Mouse (Mus musculus) embryonic facial prominence, embryonic 13.5 days (tissue): ENCODE data around the gene Cgn. TPM values are rescaled to one million over a fixed set of nuclear protein-coding genes. Genes with fewer than 3 reads are reported as not detected.
"Not testable (repeated sequence)": the region's sequence is repeated elsewhere in the genome, so short reads cannot be mapped to it uniquely, and the experiment has no call there.

Experiments used
- ATAC-seq: fragments of 200-750 bp; cut with Nextera tagmentation; 2 replicates; pipeline ENCODE4 v1.8.0; 2017; ENCODE audit warnings: low read depth; ENCODE audit not compliant: insufficient number of reproducible peaks, insufficient read depth, low FRiP score, low TSS enrichment
- H3K27ac ChIP-seq: fragments of 300-500 bp; sonication (generic); 2 replicates; pipeline ENCODE4 v1.5.1; 2015; ENCODE audit warnings: moderate library complexity, mild to moderate bottlenecking, inconsistent platforms
- H3K27me3 ChIP-seq: fragments of 300-500 bp; sonication (generic); 2 replicates; pipeline ENCODE4 v1.6.1; 2015; ENCODE audit warnings: mild to moderate bottlenecking, inconsistent platforms
- H3K36me3 ChIP-seq: fragments of 300-500 bp; sonication (generic); 2 replicates; pipeline ENCODE4 v1.6.1; 2015; ENCODE audit warnings: mild to moderate bottlenecking, inconsistent platforms
- H3K4me1 ChIP-seq: fragments of 300-500 bp; sonication (generic); 2 replicates; pipeline ENCODE4 v1.6.1; 2015; ENCODE audit warnings: inconsistent platforms
- H3K4me2 ChIP-seq: fragments of 300-500 bp; sonication (generic); 2 replicates; pipeline ENCODE4 v1.6.1; 2015; ENCODE audit warnings: moderate library complexity, mild to moderate bottlenecking, inconsistent platforms
- H3K4me3 ChIP-seq: fragments of 300-500 bp; sonication (generic); 2 replicates; pipeline ENCODE4 v1.5.1; 2015; ENCODE audit warnings: mild to moderate bottlenecking, inconsistent platforms
- H3K9ac ChIP-seq: fragments of 300-500 bp; sonication (generic); 2 replicates; pipeline ENCODE4 v1.6.1; 2015; ENCODE audit warnings: mild to moderate bottlenecking, inconsistent platforms
- H3K9me3 ChIP-seq: fragments of 300-500 bp; sonication (generic); 2 replicates; pipeline ENCODE4 v1.6.1; 2016; ENCODE audit warnings: inconsistent platforms
- WGBS: fragments of 180-500 bp; shearing (Covaris S2); methylation state at CpG from one replicate; pipeline ENCODE4 v1.1.7; 2015; ENCODE audit warnings: mixed read lengths; 5-methylcytosine and 5-hydroxymethylcytosine counted together
- polyA plus RNA-seq: library from polyadenylated mRNA; unstranded; fragments of >200 nt; fragmentation: Nextera tagmentation; extraction: Ambion mirVana; gene quantifications from 2 replicates; pipeline ENCODE4 v1.2.1, GENCODE M21; 2015

The Cgn gene
- polyA plus RNA-seq, 1 experiment from 2014 or later = 7.2 TPM

DNA sequence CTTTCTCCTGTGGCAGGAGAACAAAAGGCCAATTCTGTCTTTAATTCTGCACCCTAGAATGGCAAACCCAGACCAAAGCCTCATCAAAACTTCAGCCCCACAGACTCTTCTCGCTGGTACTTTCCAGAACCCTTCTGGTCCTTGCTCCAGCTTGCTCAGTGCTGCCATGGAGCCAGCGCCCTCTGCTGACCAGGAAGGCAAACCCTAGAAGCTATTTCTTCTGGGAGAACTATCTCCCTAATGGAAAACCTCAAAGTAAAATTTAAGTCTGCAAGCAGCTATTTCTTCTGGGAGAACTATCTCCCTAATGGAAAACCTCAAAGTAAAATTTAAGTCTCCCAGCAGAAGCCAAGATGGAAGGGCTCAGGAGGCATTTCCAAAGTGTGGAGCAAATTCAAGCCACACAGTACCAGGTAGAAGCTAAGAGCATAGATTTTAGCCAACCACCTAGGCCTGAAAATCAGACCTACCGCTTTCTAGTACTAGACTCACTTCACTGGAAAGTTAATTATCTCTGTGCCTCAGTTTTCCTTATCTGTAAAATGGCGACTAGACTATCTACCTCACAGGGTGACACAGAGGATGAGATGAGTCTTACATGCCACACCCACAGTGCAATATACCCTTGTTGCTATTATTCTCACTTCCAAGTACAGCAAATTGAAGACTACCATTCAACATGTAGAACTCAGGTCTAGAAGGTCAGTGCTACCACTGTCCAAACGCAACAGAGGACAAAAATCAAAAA lies 21.6 kb downstream of the Cgn start:
- not testable (repeated sequence) for H3K36me3 ChIP-seq, ATAC-seq, H3K9ac ChIP-seq, H3K4me3 ChIP-seq, H3K27me3 ChIP-seq, H3K9me3 ChIP-seq, H3K27ac ChIP-seq, H3K4me1 ChIP-seq, H3K4me2 ChIP-seq
- 57% methylated on average over 5 of the region's 5 CpGs for whole genome bisulfite sequencing

DNA sequence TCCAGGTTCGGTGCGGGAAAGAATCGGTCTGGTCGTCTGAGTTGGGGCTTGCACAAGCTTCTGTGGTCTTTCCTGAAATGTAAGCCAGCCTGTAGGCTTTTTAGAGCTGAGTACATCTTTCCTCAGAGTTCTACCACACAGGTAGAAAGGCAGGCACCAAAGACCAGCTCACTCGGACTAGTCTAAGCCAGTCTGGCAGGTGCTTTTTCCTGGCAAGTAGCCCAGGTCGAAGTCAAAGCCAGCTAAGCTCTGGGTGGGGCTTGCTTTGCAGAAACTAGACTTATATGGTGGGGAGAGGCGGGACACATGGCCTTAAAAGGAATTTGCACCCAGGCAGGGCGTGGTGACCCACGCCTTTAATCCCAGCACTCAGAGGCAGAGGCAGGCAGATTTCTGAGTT lies 27.9 kb downstream of the Cgn start:
- not testable (repeated sequence) for H3K4me1 ChIP-seq, H3K36me3 ChIP-seq, H3K4me3 ChIP-seq, H3K27me3 ChIP-seq, H3K9ac ChIP-seq, H3K4me2 ChIP-seq, H3K9me3 ChIP-seq, H3K27ac ChIP-seq
- peak; percentile 77 for ATAC-seq
- WGBS = 55% methylated on average over 4 of the region's 9 CpGs

DNA sequence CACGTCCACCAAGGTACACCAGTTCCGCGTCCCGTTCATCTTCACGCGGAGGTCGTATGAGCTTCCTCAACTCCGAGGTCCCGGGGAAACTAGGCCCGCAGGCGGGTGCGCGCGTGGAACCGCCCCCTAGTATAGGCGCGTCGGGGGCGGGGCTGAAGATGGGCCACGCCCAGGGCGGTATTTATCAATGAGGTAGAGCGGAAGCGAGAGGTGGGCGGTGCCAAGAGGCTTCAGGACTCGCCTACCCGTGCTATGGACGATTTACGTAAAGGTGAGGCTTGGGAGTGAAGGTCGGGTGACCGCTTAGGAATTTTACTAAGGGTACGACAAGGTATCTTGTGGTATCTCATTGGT lies 28.3 kb downstream of the Cgn start:
- Histone ChIP-seq H3K4me2 (peak overlapping the region; percentile 48; the same call in 1 of the 2 replicates), H3K4me3 (peak overlapping the region; percentile 36)
- not testable (repeated sequence) for H3K27ac ChIP-seq, H3K36me3 ChIP-seq, H3K9ac ChIP-seq, H3K4me1 ChIP-seq, H3K9me3 ChIP-seq, H3K27me3 ChIP-seq
- peak; percentile 75 for ATAC-seq
- WGBS = 0% methylated on average over 21 of the region's 31 CpGs

DNA sequence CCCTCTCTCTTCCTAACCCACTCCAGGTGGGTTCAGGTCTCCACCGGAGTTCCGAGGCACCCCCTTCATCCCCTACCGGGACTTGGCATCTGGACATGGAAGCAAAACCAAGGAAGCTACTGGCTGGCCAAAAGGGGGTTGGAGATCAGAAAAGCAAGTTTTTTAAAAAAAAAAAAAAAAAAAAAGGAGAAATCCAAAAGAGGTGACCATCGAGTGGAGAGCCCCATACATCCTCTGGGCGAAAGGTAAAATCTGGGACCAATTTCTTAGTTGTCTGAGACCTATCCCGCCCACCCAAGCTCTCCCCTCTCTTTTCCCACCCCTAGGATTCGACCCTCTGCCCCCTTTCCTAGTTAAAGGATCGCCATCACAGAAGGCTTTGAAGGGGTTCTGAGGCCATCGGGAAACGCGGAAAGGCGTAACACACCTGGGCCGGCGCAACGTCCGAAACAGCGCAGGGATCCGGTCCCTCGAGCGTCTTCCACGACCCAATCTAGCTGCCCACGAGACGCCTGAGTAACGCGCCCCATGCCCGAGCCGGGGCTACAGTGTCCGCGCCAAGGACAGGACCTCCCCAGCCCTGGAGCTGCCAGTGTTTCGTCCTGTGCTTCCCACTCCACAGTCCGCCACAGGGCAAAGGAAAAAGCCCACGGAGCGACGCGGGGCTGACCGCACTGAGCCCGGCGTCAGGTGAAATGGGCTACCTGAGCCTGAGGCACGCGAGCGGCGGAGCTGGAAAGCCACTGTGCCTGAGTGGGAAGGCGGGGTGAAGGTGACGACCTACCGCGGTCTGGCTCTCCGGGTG lies 28.8 kb downstream of the Cgn start:
- 2% methylated on average over 26 of the region's 47 CpGs for whole genome bisulfite sequencing
- H3K27ac ChIP-seq, H3K36me3 ChIP-seq, H3K9me3 ChIP-seq, H3K4me1 ChIP-seq, H3K27me3 ChIP-seq: not testable (repeated sequence)
- peak; percentile 60; the same call in 1 of the 2 replicates for ATAC-seq
- peak overlapping the region; percentile 42 for H3K4me3 ChIP-seq
- H3K4me2 ChIP-seq = peak overlapping the region; percentile 65
- H3K9ac ChIP-seq = peak overlapping the region; percentile 61

DNA sequence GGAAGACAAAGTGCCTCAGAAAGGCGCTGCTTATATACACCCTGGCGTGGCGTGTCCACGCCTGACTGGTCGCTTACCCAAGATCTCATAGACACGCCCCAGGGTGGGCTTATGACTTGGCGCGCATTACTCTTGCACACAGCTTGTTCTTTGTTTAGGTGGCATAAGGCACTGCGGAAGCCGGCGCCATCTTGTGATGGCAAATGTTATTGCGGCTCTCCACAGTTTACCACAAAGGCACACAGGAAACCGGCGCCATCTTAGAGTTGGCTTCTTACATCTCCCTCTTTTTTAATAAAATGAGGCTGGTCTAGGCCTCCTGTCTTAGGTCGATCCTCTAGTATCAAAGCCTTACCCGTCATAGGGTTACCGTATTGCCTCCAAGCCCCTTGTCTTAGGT lies 40.6 kb downstream of the Cgn start:
- no peak for ATAC-seq
- Histone ChIP-seq H3K9me3 (no peaks in the 10 kb centered on the region), H3K4me1 (no peaks in the 10 kb centered on the region), H3K4me2 (no peak overlapping the region), H3K4me3 (no peak overlapping the region), H3K27me3 (no peaks in the 10 kb centered on the region), H3K27ac (no peak overlapping the region), H3K36me3 (no peaks in the 10 kb centered on the region), H3K9ac (no peak overlapping the region)
- 92% methylated on average over 17 of the region's 17 CpGs for WGBS

DNA sequence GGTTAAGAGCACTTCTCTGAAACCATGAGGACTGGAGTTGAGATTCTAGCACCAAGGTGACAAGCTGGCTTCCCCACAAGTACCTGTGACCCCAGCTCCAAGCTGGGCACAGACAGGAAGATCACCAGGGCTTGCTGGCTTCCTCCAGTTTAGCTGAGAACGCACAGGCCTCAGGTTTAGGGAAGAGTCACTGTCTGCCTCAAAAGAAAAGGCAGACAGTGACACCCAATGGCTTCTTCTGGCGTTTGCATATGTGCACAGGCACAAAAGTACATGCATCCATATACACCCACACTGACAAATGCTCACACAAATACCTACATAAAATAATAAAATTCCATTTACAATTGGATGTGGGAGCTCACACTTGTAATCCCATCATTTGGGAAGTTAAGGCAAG lies 62.7 kb downstream of the Cgn start:
- H3K27ac ChIP-seq, H3K4me2 ChIP-seq, H3K9me3 ChIP-seq, H3K4me3 ChIP-seq, H3K27me3 ChIP-seq, H3K4me1 ChIP-seq, ATAC-seq, H3K36me3 ChIP-seq, H3K9ac ChIP-seq: not testable (repeated sequence)
- 29% methylated on average over 2 of the region's 2 CpGs for WGBS

DNA sequence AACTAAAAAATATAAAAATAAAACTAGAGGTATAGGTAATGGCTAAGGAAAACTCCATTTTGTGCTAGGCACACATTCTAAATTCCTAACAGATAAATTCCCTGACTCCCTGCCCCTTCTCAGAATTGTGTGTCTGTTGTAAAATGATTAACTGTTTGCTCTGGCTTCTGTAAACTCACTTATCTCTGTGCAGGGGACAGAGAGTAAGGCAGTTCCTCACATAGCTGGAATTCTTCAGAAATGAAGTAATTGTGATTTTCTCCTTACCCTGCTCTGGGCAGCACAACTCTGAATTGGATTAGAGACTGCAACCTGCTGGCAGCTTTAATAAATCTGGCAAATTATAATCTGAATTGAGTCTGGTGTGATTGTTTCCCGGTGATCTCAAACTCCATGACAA lies 68.0 kb downstream of the Cgn start:
- H3K27ac ChIP-seq, H3K36me3 ChIP-seq, H3K9ac ChIP-seq, H3K4me2 ChIP-seq, H3K4me3 ChIP-seq, ATAC-seq, H3K9me3 ChIP-seq, H3K27me3 ChIP-seq, H3K4me1 ChIP-seq: not testable (repeated sequence)
- 71% methylated on average over 1 of the region's 1 CpGs for WGBS

DNA sequence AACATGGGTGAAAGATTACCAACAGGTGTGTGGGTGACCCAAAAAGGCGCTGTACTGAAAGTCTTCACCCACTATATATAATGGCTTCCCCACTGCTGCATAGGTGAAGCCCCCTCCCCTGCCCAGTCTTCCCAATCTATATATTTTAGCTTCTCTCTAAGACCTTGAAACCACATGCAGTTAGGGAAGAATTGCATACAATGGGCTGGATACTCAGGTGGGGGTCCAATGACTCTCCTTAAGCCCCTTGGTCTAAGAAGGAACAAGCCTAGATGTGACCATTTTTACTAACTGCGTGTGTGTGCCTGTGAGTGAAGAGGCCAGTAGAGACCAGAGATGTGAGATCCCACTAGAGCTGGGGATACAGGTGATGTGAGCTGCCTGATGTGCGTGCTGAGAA lies 72.9 kb downstream of the Cgn start:
- H3K27me3 ChIP-seq, H3K4me2 ChIP-seq, H3K36me3 ChIP-seq, H3K9me3 ChIP-seq, H3K9ac ChIP-seq, H3K4me3 ChIP-seq, H3K4me1 ChIP-seq, ATAC-seq, H3K27ac ChIP-seq: not testable (repeated sequence)
- 79% methylated on average over 3 of the region's 3 CpGs for WGBS

DNA sequence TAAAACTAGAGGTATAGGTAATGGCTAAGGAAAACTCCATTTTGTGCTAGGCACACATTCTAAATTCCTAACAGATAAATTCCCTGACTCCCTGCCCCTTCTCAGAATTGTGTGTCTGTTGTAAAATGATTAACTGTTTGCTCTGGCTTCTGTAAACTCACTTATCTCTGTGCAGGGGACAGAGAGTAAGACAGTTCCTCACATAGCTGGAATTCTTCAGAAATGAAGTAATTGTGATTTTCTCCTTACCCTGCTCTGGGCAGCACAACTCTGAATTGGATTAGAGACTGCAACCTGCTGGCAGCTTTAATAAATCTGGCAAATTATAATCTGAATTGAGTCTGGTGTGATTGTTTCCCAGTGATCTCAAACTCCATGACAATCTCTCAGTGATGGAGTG lies 75.7 kb downstream of the Cgn start:
- ATAC-seq, H3K4me2 ChIP-seq, H3K36me3 ChIP-seq, H3K4me3 ChIP-seq, H3K27me3 ChIP-seq, H3K27ac ChIP-seq, H3K9ac ChIP-seq, H3K4me1 ChIP-seq, H3K9me3 ChIP-seq: not testable (repeated sequence)

Other genes with a start within 250 kb of the Cgn start
- 53.5 and 60.0 TPM in 2 replicates for gene Snx27, start 203.8 kb downstream of the Cgn start, polyA plus RNA-seq
- gene Gm10972, start 143.4 kb downstream of the Cgn start, polyA plus RNA-seq = not detected in 2 replicates
- 8.6 and 8.7 TPM in 2 replicates for gene Tuft1, start 127.6 kb downstream of the Cgn start, polyA plus RNA-seq
- 1.1 and 1.6 TPM in 2 replicates for gene Selenbp2, start 92.9 kb downstream of the Cgn start, polyA plus RNA-seq
- 22.9 and 23.3 TPM in 2 replicates for gene Pogz, start 51.1 kb upstream of the Cgn start, polyA plus RNA-seq
- 348 and 379 TPM in 2 replicates for gene Psmb4, start 100.5 kb upstream of the Cgn start, polyA plus RNA-seq
- gene Selenbp1, start 146.6 kb upstream of the Cgn start, polyA plus RNA-seq = 18.9 and 25.2 TPM in 2 replicates
- gene Rfx5, start 167.6 kb upstream of the Cgn start, polyA plus RNA-seq = 10.8 and 11.3 TPM in 2 replicates
- 23.4 and 26.5 TPM in 2 replicates for gene Pi4kb, start 188.2 kb upstream of the Cgn start, polyA plus RNA-seq
- gene Zfp687, start 229.0 kb upstream of the Cgn start, polyA plus RNA-seq = 22.2 and 25.1 TPM in 2 replicates